Mouse (Mus musculus): ENCODE data around the gene Elp1. TPM values are rescaled to one million over a fixed set of nuclear protein-coding genes. Genes with fewer than 3 reads are reported as not detected.

Gene Elp1
- total RNA-seq, 2 experiments from 2014 or later: 62.6 to 66.6 TPM

DNA sequence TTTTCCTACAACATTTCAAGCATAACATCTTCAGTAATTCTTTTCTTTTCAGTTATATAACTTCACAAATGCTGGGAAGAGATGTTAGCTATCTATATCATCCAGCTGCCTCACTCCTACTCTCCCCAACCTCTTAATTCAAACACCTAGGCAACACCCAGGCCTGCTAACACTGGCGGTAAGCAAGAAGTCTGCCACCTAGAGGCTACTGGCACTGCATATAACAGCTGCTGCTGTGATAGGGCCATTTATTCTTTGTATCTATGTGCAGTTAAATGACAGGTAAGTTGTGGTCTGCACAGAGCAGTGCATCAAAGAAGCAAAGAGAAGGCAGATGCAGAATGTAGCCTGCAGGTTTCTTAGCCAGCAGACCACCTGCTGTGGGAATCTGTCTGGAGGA lies 10.8 kb downstream of the Elp1 start:
- no peak for DNase-seq (ENCODE audit: low spot score in 2 of 2)

DNA sequence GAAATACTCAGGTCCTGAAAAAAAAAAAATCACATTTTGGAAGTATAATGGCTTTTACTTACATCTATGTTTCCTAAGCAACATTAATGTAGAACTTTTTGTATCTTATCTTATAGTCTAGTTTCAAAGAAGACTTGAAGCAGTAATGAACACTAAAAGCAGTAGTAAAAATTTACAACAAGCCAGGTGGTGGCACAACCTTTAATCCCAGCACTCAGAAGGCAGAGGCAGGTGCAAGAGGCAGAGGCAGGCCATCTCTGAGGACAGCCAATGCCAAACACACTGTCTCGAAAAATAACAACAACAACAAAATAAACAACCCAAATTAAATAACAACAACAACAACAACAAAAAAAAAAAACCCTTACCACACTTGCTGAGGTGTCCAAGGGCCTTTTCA lies 31.1 kb downstream of the Elp1 start:
- no peak for DNase-seq (ENCODE audit: low spot score in 2 of 2)

DNA sequence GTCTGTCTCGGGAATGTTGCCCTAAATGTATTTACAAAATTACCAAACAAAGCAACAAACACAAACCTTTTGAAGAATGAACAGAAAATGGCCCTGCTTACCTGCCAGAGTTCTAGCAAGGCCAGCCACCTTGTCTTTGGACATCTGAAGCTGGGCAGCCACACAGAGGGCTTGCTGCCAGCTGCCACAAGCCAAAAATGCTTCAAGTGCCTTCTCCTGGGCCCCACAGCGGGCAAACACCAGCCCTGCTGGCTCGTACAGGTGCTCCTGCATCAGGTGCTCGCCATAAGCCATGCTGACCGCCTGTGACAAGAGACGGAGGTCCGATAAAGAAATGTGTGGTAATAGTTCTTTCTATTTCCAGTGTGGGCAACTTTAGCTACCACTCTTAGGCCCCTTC lies 33.2 kb downstream of the Elp1 start:
- DNase-seq (ENCODE audit: low spot score in 2 of 2): no peak

DNA sequence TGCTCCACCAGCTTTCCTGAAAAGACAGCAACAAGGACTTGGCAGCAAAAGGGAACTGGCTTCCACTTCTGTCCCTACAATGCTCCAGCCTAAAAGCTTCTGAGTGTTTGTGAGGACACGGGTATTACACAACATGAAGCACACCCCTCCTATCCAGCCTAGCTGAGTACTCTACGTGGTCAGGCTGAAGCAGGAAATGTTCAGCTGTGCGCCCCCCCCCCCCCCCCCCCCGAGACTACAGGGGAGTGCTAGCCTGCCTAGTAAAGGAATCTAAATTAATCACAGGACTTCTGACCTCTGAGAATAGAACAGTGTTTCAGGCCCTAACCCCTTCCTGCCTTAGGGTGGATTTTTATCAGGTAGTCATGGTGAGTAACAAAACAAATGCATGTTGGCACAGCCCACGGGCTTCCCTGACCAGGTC lies 34.3 kb downstream of the Elp1 start:
- DNase-seq (ENCODE audit: low spot score in 2 of 2): peak in 1 of 2 experiments; percentile 19

DNA sequence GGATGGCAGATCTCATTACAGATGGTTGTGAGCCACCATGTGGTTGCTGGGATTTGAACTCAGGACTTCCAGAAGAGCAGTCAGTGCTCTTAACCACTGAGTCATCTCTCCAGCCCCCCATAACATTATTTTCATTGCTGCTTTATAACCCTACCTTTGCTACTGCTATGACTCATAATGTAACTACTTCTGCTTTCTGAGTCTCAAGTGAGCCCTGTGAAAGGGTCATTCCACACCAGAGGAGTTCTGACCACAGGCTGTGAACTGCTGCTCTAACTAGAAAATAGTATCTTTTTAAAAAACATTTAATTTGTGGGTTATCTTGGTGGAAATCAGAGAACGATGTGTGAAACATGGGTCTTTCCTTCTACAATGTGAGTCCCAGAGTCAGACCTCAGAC lies 44.4 kb downstream of the Elp1 start:
- no peak for DNase-seq (ENCODE audit: low spot score in 2 of 2)

DNA sequence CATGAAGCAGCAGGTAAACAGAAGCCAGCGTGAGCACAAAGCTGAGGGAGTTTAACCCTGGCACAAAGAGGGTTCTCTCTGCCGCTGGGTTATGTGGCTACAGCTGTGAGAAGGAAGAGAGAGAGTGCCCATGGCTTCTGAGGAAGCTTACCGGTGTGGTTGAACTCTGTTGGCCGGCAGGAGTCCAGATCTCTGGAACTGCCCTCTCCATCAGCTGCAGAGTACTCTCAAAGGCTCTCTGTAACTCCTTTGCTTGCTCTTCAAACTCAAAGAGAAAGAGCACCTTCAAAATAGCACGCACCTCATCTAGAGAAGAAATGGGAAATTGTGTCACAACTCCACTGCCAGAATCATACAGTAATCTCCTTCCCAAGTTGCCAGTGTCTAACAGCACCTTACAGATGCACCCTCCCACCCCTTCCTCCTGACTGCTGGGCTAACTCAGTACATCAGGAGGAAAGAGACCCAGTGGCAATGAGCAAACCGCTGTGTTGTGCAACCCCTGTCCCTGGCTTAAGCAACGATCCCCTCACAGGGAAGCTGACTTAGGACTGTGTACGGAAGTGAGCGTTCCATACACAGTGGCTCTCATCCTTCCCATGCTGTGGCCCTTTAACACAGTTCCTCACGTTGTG lies 45.0 kb downstream of the Elp1 start:
- no peak for DNase-seq (ENCODE audit: low spot score in 2 of 2)

DNA sequence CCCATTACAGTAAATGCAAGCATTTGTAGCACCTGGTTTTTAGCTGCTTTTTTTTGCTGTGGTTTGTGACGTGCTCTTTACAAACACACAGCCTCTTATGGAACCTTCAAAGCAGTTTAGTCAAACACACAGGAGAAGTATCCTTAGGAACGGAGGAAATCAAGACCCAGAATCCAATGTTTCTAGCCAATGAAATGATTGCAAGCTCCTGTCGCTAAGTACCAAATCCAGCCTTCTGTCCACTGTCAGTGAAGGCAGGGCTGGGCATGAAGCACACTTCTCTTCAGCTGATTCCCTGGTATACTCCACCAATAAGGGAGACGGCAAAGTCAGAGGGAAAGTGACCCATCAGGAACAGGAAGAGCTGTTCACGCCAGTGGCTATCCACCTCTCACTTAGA lies 46.1 kb downstream of the Elp1 start:
- DNase-seq (ENCODE audit: low spot score in 2 of 2): no peak

DNA sequence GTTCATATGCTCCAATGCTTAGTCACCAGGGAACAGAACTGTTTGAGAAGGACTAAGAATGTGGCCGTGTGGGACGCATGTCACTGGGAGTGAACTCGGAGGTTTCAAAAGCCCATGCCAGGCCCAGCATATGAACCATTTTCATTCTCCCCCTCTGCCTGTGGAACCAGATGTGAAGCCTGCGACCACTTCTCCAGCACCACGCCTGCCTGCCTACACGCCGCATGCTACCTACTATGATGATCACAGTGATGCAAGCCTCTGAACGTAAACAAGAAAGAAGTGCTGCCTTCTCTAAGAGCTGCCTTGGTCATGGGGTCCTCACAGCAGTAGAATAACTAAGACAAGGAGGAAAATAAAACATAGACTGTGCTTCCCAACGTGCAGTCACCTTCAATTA lies 54.7 kb downstream of the Elp1 start:
- no peak for DNase-seq (ENCODE audit: low spot score in 2 of 2)

DNA sequence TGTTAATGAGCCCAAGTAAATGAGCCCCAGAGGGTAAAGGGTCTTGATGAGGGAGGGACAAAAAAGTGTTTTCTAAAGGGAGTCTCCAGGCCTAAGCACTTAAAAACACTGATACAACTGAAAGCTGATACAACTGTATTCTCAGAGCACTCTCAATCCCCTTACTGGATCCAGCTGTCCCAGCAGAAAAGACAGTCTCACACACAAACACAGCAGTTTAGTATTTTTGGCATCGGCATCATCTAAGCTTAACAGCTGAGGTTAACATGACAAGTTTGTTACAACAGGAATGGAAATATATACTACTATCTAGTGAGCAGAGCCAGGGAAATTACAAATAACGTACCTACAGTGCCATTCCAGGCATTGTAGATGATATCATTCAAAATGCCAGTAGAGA lies 55.8 kb downstream of the Elp1 start:
- DNase-seq (ENCODE audit: low spot score in 2 of 2): no peak

DNA sequence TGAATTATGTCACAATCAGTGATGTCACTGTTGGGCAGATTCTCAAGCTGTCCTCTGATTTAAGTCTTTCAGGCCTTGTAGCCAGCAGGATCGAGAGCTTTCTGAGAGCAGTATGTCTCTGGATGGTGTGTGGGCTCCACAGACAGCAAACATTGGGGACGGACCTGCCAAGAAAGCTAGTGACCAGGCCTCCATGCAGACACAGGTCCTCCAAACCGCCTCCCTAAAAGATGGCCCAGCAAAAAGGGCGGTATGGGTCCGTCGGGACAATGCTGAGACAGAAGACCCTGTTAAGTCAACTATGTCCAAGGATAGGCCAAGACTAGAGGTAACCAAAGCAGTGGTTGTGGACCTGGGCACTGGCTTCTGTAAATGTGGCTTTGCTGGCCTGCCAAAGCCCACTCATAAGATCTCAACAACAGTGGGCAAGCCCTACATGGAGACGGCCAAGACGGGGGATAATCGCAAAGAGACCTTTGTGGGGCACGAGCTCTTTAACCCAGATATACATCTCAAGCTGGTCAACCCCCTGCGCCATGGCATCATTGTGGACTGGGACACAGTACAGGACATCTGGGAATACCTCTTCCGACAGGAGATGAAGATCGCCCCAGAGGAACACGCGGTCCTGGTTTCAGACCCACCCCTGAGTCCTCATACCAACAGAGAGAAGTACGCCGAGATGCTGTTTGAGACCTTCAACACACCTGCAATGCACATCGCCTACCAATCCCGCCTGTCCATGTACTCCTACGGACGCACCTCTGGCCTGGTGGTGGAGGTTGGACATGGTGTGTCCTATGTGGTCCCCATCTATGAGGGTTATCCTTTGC lies 58.6 kb downstream of the Elp1 start, which contains the start of gene Actl7a:
Gene Actl7a, plus strand, starts transcription at position 51 of the 833 bp plus-strand sequence.
- no peak for DNase-seq (ENCODE audit: low spot score in 2 of 2)

DNA sequence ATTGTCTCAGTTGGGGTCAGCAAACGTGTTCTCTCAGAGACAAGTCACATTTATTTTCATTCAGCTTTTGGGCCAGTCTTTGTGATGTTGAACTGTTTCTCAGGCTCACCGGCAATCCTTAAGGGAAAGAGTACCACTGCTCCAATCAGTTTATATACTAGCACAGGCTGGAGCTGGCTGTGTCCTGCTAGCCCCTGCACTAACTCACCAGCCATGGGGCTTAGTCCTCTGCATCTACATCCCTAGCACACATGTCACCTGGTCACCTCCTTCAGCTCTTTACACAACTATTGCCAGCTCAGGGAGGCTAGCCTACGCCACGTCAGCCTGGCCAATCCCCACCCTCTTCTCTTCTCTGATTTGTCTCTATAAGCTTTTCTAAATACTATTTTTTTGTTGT lies 59.4 kb downstream of the Elp1 start:
- DNase-seq (ENCODE audit: low spot score in 2 of 2): no peak

DNA sequence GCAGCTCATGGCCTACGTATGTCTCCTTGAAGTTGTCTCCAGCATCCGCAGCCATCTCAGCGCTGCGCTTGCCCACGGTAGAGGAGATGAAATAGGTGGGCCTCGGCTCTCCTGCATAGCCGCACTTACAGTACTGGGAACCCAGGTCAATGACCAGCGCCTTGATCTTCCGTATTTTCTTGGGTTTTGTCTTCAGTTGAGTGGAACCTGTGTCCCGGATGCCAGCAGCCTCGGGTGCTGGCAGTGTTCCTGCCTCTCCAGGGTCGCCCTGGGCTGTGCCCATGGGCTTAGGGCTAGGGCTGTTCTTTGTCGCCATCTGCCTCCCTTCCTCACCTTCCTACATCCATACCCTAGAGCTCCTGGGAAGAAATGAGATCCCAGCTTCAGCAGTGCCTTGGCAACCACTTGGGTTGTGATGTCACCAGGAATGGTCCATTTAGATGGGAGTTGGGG lies 61.1 kb downstream of the Elp1 start, which contains the start of gene Actl7b:
Gene Actl7b, minus strand, starts transcription at position 403 of the 453 bp plus-strand sequence.
- no peak for DNase-seq (ENCODE audit: low spot score in 2 of 2)

DNA sequence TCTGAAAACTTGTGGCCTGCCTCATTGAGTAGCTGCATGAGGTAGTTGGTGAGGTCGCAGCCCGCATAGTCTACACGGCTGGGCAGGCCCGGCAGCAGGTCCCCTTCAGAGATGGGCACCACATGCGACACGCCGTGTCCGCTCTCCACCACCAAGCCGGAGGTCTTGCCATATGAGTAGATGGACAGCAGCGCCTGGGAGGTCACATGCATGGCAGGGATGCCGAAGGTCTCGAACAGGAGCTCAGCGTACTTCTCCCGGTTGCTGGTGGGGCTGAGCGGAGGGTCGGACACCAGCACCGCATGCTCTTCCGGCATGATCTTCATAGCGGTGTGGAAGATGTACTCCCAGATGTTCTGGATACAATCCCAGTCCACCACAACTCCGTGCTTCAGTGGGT lies 61.5 kb downstream of the Elp1 start:
- no peak for DNase-seq (ENCODE audit: low spot score in 2 of 2)

DNA sequence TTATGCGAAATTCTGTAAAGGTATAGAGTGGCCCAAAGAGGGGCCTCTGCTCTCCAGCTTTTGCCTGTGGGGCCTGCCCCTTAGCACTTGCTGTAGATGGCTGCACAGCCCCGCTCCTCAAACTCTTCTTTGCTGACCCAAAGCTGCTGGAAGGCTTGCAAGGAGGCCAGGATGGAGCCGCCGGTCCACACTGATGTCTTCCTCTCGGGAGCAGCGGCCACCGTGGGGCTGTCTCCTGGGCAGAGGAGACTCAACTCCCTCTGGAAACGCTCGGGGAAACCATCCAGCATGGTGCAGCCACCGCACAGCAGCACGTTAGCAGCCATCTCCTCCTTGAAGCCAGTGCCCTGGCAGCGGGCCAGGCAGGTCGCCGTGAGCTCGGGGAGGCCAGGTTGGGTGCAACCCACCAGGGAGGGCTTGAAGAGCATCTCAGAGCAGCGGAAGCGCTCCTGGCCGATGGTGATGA lies 62.1 kb downstream of the Elp1 start, which contains the start of gene Gm26657:
Gene Gm26657, plus strand, starts transcription at position 51 of the 466 bp plus-strand sequence.
- DNase-seq (ENCODE audit: low spot score in 2 of 2): no peak

DNA sequence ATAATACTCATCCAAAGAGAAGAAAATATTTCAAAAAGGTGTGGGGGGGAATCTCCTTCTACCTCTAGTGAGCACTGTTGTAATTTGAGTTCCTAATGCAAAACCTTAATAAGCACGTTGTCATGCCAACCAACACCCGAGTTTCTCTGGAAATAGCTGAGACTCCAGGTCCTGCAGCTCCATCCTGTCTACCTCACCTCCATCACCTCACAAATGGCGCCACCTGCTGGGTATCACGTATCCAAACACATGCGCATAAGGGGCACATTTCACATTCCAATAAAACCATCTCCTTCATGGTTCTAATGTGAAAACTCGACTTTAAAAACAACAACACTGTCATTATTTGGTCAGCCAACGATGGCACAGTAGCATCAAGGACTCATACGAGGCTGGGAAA lies 76.3 kb downstream of the Elp1 start:
- DNase-seq (ENCODE audit: low spot score in 2 of 2): no peak

DNA sequence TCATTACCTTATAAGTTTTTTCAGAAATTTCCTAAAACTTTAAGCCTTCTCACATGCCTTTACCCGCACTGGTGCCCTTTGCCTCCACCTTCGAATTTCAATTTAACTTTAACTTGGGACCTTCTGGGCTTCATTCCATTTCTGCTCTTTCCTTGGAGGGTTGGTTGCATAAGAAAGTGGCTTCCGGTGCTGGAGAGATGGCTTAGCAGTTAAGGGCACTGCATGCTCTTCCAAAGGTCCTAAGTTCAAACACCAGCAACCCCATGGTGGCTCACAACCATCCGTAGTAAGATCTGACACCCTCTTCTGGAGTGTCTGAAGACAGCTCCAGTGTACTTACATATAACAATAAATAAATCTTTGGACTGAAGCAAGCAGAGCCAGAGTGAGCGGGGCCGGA lies 78.9 kb downstream of the Elp1 start:
- no peak for DNase-seq (ENCODE audit: low spot score in 2 of 2)

DNA sequence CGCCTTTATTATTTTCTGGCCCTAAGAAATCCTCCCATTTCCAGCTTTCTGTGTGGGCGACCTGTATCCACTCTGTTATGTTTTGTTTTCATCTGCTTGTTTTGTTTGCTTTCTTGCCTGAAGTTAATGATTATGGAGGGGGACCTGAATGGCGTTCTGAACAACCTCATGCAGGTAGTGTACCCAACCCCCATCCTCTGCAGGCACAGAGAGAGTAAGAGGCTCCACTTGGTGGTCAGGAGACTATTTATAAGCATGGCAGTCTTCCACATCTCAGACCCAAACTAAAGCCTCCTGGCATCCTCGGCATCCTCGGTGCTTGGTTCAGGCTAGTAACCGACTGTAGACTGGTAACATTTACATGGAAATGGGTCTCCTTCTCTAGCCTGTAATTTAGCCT lies 79.8 kb downstream of the Elp1 start:
- no peak for DNase-seq (ENCODE audit: low spot score in 2 of 2)

DNA sequence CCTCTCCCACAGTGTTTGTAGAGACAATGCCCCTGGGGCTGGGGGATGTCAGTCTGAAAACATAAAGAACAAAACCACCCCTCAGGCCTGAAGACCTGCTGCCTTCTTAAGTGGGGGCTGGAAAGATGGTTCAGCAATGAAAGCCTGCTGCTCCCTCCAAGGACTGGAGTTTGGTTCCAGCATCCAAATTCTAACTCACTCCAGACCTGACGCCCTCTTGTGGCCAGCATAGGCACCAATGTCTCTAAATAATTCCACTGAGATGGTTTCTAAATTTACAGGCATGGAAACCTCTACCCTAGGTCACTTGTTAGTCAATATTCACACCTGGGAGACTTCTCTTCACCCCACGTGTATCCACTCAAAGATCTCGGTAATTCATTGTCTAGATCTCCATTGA lies 80.7 kb downstream of the Elp1 start:
- peak; percentile 31 to 56 for DNase-seq (ENCODE audit: low spot score in 2 of 2)

DNA sequence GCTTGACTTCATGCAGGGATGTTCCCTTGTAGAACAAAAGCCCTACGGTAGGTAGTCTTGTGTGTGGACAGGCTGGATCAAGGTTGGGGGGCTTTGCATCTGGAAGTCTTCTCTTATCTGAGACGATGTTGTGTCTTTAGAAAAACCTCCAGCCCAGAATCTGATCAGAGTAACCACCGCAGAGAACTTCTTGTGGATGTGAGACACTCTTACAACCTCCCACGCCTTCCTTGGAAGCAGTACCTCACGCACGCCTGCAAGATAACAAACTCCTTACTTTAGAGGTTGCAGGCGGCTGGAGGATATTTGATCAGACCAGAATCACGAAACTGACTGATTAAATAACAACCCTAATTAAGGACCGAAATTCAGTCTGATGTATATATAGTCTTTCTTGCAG lies 81.7 kb downstream of the Elp1 start:
- peak in 1 of 2 experiments; percentile 36 for DNase-seq (ENCODE audit: low spot score in 2 of 2)

DNA sequence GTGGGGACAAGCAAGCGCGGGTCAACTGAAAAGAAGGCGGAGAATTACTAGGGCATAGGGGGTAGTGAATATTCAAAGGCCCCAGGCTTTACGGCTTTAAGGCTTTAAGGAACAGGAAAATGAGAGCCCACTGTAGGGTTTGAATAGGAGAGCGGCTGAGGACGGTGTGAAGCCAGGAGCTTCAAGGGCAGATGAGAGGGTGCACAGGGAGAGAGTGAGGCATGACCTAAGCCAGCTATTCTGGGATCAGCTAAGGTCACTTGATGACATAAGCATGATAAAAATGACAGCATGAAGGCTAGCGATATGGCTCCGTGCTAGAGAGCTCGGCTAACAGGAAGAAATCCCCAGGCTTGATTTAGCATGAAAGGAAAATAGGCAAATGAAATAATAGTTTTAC lies 82.7 kb downstream of the Elp1 start:
- DNase-seq (ENCODE audit: low spot score in 2 of 2): no peak

DNA sequence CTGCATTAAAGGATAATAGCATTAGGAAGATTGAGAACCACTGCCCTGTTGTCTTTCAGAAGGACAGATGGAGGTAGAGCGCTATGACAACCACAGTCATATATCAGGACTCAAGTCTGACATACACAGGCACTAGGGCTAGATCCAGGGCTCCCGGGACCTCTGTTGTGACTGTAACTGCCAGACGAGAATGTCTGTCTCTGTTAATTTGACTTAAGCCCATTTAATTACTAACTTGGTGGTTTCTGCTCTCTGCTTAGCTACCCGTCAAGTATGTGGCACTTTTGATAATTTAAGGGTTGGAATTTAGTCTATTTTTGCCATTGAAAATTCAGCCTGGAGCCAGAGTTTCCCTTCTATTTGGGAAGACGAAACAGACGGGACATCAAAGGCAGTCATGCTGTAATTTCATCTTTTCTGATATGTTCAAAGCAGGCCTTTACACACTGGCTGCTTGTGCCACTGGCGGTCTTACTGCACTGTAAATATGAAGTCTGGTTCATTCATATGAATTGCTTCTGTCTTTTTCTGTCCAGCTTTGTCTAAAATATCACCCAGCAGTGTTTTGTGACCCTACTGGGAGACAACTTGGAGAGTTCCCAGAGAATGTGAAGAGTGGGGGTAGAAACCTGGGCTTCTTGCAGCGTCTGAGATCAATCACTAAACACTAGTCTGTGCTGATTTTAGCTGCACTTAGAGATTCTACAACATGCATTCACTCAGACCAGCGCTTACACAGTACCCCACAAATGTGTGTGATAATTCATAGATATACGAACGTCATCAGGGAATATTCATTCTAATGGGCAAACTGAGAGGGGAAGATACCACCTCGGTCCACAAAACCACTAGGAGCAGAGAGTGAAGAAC lies 83.3 kb downstream of the Elp1 start:
- no peak for DNase-seq (ENCODE audit: low spot score in 2 of 2)

Data from left cerebral cortex, adult 18-20 months (tissue).